Mouse (Mus musculus) bone marrow, adult 2 months (tissue): ENCODE measurements at regions not wholly inside any gene's neighbourhood (a gene's known extent, or its start where the extent isn't known, plus 50 kb on each side); places are given as distances from the start of the nearest gene placed in this dataset.

Experiments used
- CTCF ChIP-seq: fragments of 200-500 bp; IDR thresholded peaks from 2 replicates; pipeline ENCODE4 v1.5.1; 2011; ENCODE audit warnings: low read length, control low read depth; ENCODE audit not compliant: control insufficient read depth, insufficient read depth
- POLR2A ChIP-seq: fragments of 200-500 bp; IDR thresholded peaks from 2 replicates; pipeline ENCODE4 v1.6.1; 2011; ENCODE audit warnings: low read depth, mild to moderate bottlenecking, control low read depth, low read length, borderline replicate concordance; ENCODE audit not compliant: control insufficient read depth

DNA sequence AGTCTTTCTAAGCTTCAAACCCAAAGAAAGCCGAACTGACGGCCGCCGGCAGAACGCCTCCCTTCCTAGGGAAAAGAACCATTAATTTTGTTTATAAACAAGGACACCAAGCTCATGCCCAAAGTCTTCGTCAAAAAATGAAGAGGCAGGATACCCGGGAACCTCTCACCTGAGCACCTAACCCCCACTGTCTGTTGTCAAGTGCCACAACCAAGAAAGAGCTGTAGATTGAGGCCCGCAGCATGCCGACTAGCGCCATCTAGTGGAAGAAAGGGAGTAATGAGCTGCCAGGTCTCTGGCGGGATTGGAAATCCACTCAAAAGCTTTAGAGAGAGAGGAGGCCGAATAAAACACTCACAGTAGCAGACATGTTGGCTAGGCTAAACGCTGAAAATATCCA is 146.4 kb downstream of the Zfp365 start:
- TF ChIP-seq CTCF (peak; percentile 89), POLR2A (no peak)
